Mouse (Mus musculus): ENCODE data around the gene Gad1. TPM values are rescaled to one million over a fixed set of nuclear protein-coding genes. Genes with fewer than 3 reads are reported as not detected.

Gad1 gene
- polyA plus RNA-seq, 1 experiment = 4.4 TPM

DNA sequence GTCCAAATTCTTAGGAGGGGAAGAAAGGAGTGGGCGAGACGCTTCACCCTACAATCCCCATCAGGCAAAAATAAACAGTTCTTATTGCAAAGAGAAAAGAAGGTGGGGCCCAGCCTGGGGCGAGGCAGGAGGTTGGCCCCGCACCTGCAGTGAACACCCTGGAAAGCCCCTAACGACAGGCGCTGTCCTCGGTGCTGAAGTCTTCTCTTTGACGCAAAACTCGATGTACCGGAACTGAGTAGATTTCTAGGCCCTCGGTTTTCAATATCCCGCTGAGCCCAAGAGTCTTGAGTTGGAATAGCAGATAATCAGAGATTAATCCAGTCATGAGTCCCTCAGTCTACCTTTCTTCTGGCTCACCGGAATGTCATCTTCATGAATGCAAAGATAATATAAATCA, 6.6 kb downstream of the Gad1 start:
- H3K27ac ChIP-seq (ENCODE audit: insufficient read depth, low read length) = peak overlapping the region; percentile 96
- H3K36me3 ChIP-seq (ENCODE audit: control insufficient read depth, insufficient read depth, low read length) = no peaks in the 10 kb centered on the region
- peaks cover 11% of the 10 kb centered on the region; the same call in 1 of the 2 replicates for H3K4me1 ChIP-seq (ENCODE audit: control insufficient read depth, insufficient read depth, insufficient read length)
- 2% methylated on average over 13 of the region's 13 CpGs for WGBS
- peak; percentile 88 to 93 for DNase-seq (ENCODE audit: low read depth in 1 of 2, low spot score in 2 of 2)
- TF ChIP-seq POLR2A (IDR thresholded peaks at IDR 0.05; ENCODE audit: low read depth, low read length) (no peak), CTCF (IDR thresholded peaks at IDR 0.05; ENCODE audit: extremely low read depth, insufficient read depth, insufficient read length, insufficient replicate concordance) (no peak; the same call in 1 of the 2 replicates)
- H3K4me3 ChIP-seq (ENCODE audit: extremely low read depth, insufficient read depth, insufficient read length) = peak overlapping the region; percentile 60; the same call in 1 of the 2 replicates
- H3K27me3 ChIP-seq (ENCODE audit: control insufficient read depth, insufficient read depth, low read length) = peaks cover 15% of the 10 kb centered on the region

- no peak for TF ChIP-seq POLR2A (IDR thresholded peaks at IDR 0.05; ENCODE audit: low read depth, low read length)
- TF ChIP-seq CTCF (IDR thresholded peaks at IDR 0.05; ENCODE audit: extremely low read depth, insufficient read depth, insufficient read length, insufficient replicate concordance) = peak; percentile 44; the same call in 1 of the 2 replicates
- H3K27ac ChIP-seq (ENCODE audit: insufficient read depth, low read length) = no peak overlapping the region
- no peaks in the 10 kb centered on the region for H3K36me3 ChIP-seq (ENCODE audit: control insufficient read depth, insufficient read depth, low read length)
- peaks cover 20% of the 10 kb centered on the region for H3K27me3 ChIP-seq (ENCODE audit: control insufficient read depth, insufficient read depth, low read length)
- peaks cover 17% of the 10 kb centered on the region for H3K4me1 ChIP-seq (ENCODE audit: control insufficient read depth, insufficient read depth, insufficient read length)
- H3K4me3 ChIP-seq (ENCODE audit: extremely low read depth, insufficient read depth, insufficient read length) = no peak overlapping the region; the same call in 1 of the 2 replicates
- WGBS = 6% methylated on average over 29 of the region's 29 CpGs
- peak in 1 of 2 experiments; percentile 51 for DNase-seq (ENCODE audit: low read depth in 1 of 2, low spot score in 2 of 2)
Measured at GRCm38 (mm10) chr2:70561077-70561795, 8.4 kb downstream of the Gad1 start.

DNA sequence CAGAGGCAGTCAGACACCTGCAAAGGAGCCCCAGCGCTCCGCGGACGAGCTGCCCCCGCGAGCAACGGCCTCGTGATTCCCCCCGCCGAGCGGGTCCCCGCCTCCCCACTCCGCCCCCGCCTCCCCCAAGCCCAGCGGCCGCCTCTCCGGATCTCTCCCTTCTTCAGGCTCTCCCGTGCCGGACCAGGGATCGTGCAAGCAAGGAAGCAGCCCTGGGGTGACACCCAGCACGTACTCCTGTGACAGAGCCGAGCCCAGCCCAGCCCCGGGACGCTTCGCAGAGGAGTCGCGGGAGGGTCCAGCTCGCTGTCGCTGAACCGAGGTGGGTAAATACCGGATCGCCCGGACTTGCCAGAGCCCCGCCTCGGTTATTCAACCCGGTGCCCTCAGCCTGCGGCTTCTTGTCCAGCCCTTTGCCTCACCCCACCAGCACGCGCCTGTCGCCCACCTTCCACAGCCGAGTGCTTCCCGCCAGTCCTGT, 9.2 kb downstream of the Gad1 start:
- WGBS = 3% methylated on average over 40 of the region's 42 CpGs
- H3K4me3 ChIP-seq (ENCODE audit: extremely low read depth, insufficient read depth, insufficient read length) = peak overlapping the region; percentile 51

DNA sequence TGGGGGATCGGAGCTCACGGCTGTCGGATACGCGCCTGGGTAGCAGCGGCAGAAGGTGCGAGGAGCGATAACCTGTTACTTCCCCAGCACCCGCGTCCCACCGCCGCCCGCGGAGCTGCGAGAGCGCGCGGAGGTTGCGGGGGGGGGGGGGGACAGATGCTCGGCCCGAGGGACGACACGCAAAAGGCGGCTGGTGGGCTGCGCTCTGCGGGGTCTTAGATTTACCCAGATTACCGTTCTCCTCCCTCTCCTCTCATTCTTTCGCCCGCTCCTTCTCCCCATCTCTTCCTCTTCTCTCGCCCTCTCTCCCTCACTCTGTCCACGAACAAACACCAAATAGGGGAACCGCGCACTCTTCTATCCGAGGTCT, 9.7 kb downstream of the Gad1 start:
- WGBS = 5% methylated on average over 28 of the region's 34 CpGs
- no peak overlapping the region for H3K27ac ChIP-seq (ENCODE audit: insufficient read depth, low read length)
- peak overlapping the region; percentile 51; the same call in 1 of the 2 replicates for H3K4me3 ChIP-seq (ENCODE audit: extremely low read depth, insufficient read depth, insufficient read length)
- peaks cover 29% of the 10 kb centered on the region for H3K27me3 ChIP-seq (ENCODE audit: control insufficient read depth, insufficient read depth, low read length)
- H3K36me3 ChIP-seq (ENCODE audit: control insufficient read depth, insufficient read depth, low read length) = no peaks in the 10 kb centered on the region
- DNase-seq (ENCODE audit: low read depth in 1 of 2, low spot score in 2 of 2) = no peak
- H3K4me1 ChIP-seq (ENCODE audit: control insufficient read depth, insufficient read depth, insufficient read length) = peaks cover 24% of the 10 kb centered on the region
- no peak for TF ChIP-seq POLR2A (IDR thresholded peaks at IDR 0.05; ENCODE audit: low read depth, low read length)
- TF ChIP-seq CTCF (IDR thresholded peaks at IDR 0.05; ENCODE audit: extremely low read depth, insufficient read depth, insufficient read length, insufficient replicate concordance) = no peak

More for the DNA sequence above, 9.2 kb downstream of the Gad1 start:
- H3K27me3 ChIP-seq (ENCODE audit: control insufficient read depth, insufficient read depth, low read length) = peaks cover 27% of the 10 kb centered on the region
- peaks cover 24% of the 10 kb centered on the region for H3K4me1 ChIP-seq (ENCODE audit: control insufficient read depth, insufficient read depth, insufficient read length)
- H3K36me3 ChIP-seq (ENCODE audit: control insufficient read depth, insufficient read depth, low read length) = no peaks in the 10 kb centered on the region
- no peak for DNase-seq (ENCODE audit: low read depth in 1 of 2, low spot score in 2 of 2)
- no peak for TF ChIP-seq POLR2A (IDR thresholded peaks at IDR 0.05; ENCODE audit: low read depth, low read length)
- no peak for TF ChIP-seq CTCF (IDR thresholded peaks at IDR 0.05; ENCODE audit: extremely low read depth, insufficient read depth, insufficient read length, insufficient replicate concordance)
- H3K27ac ChIP-seq (ENCODE audit: insufficient read depth, low read length) = no peak overlapping the region

DNA sequence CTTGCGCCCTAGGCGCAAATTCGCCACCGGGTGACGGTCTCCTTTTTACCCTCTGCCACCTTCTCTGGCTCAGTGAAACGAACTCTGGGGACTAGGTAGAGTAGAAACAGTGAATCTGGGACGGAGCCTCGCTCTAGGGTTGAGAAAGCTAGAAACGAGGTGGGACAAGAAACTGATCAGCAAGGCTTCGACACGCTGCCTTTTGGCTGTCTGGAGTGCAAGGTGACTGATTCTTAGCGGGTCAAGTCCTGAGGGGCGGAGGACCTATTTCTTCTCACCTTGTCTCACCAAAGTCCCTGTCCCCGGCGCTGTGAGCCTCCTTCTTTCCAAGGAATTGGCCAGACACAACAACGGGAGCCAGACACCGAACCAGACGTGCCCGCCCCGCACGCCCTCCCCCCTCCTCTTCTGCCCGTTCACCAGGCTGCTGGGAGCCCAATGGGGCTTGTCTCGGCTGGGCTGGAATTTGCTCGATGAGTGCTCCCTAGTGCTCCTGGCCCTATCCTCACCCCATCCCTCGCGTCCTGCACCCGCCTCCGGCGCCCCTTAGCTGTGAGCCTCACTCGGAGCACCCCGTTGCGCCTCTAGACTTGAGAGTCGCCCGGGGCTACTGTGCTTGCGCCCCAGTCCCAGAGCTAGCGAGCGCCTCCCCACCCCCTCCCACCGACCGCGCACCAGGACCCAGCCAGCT, 10.3 kb downstream of the Gad1 start:
- no peaks in the 10 kb centered on the region for H3K36me3 ChIP-seq (ENCODE audit: control insufficient read depth, insufficient read depth, low read length)
- peak overlapping the region; percentile 51; the same call in 1 of the 2 replicates for H3K4me3 ChIP-seq (ENCODE audit: extremely low read depth, insufficient read depth, insufficient read length)
- 11% methylated on average over 40 of the region's 40 CpGs for WGBS
- peaks cover 32% of the 10 kb centered on the region for H3K27me3 ChIP-seq (ENCODE audit: control insufficient read depth, insufficient read depth, low read length)
- no peak for DNase-seq (ENCODE audit: low read depth in 1 of 2, low spot score in 2 of 2)
- peaks cover 23% of the 10 kb centered on the region for H3K4me1 ChIP-seq (ENCODE audit: control insufficient read depth, insufficient read depth, insufficient read length)
- H3K27ac ChIP-seq (ENCODE audit: insufficient read depth, low read length) = no peak overlapping the region
- TF ChIP-seq POLR2A (IDR thresholded peaks at IDR 0.05; ENCODE audit: low read depth, low read length) (no peak), CTCF (IDR thresholded peaks at IDR 0.05; ENCODE audit: extremely low read depth, insufficient read depth, insufficient read length, insufficient replicate concordance) (no peak)

GRCm38 (mm10) chr2:70563721-70564645, 11.1 kb downstream of the Gad1 start:
- H3K27ac ChIP-seq (ENCODE audit: insufficient read depth, low read length) = no peak overlapping the region
- 10% methylated on average over 38 of the region's 38 CpGs for WGBS
- no peak overlapping the region for H3K4me3 ChIP-seq (ENCODE audit: extremely low read depth, insufficient read depth, insufficient read length)
- H3K27me3 ChIP-seq (ENCODE audit: control insufficient read depth, insufficient read depth, low read length) = peaks cover 37% of the 10 kb centered on the region
- peaks cover 26% of the 10 kb centered on the region for H3K4me1 ChIP-seq (ENCODE audit: control insufficient read depth, insufficient read depth, insufficient read length)
- TF ChIP-seq CTCF (IDR thresholded peaks at IDR 0.05; ENCODE audit: extremely low read depth, insufficient read depth, insufficient read length, insufficient replicate concordance) = no peak
- TF ChIP-seq POLR2A (IDR thresholded peaks at IDR 0.05; ENCODE audit: low read depth, low read length) = no peak
- no peaks in the 10 kb centered on the region for H3K36me3 ChIP-seq (ENCODE audit: control insufficient read depth, insufficient read depth, low read length)
- no peak for DNase-seq (ENCODE audit: low read depth in 1 of 2, low spot score in 2 of 2)
